Mouse (Mus musculus): ENCODE measurements around the gene Dnajc15.
"Not testable (repeated sequence)": the region's sequence is repeated elsewhere in the genome, so short reads cannot be mapped to it uniquely, and the experiment has no call there.

Gene Dnajc15

GRCm38 (mm10) chr14:77874304-77875241, at the start of gene Dnajc15:
Gene Dnajc15, minus strand, starts transcription at chr14:77875125.
- DNase-seq (ENCODE audit: low spot score) = peak; percentile 82

- DNase-seq (ENCODE audit: low spot score) = no peak
These were observed 48.3 kb upstream of the Dnajc15 start for GRCm38 (mm10) chr14:77923076-77923865.

GRCm38 (mm10) chr14:77921641-77922040, 46.7 kb upstream of the Dnajc15 start:
- no peak for DNase-seq (ENCODE audit: low spot score)

- no peak for DNase-seq (ENCODE audit: low spot score)
These were observed 40.9 kb upstream of the Dnajc15 start for GRCm38 (mm10) chr14:77915776-77916175.

- DNase-seq (ENCODE audit: low spot score) = no peak
These were observed 31.7 kb upstream of the Dnajc15 start for GRCm38 (mm10) chr14:77906586-77906985.

GRCm38 (mm10) chr14:77905466-77905865, 30.5 kb upstream of the Dnajc15 start:
- DNase-seq (ENCODE audit: low spot score) = no peak

- DNase-seq (ENCODE audit: low spot score) = peak; percentile 4
These were observed 29.3 kb upstream of the Dnajc15 start, which contains the start of gene Epsti1 for GRCm38 (mm10) chr14:77904171-77904762. Gene Epsti1, plus strand, starts transcription at chr14:77904239.

- DNase-seq (ENCODE audit: low spot score) = no peak
These were observed 27.6 kb upstream of the Dnajc15 start for GRCm38 (mm10) chr14:77902541-77902940.

GRCm38 (mm10) chr14:77895951-77896350, 21.0 kb upstream of the Dnajc15 start:
- no peak for DNase-seq (ENCODE audit: low spot score)

GRCm38 (mm10) chr14:77889911-77890310, 15.0 kb upstream of the Dnajc15 start:
- no peak for DNase-seq (ENCODE audit: low spot score)

GRCm38 (mm10) chr14:77886941-77887340, 12.0 kb upstream of the Dnajc15 start:
- DNase-seq (ENCODE audit: low spot score) = no peak

- DNase-seq (ENCODE audit: low spot score) = no peak
These were observed 11.5 kb upstream of the Dnajc15 start for GRCm38 (mm10) chr14:77886376-77886775.

GRCm38 (mm10) chr14:77882669-77883068, 7.7 kb upstream of the Dnajc15 start:
- no peak for DNase-seq (ENCODE audit: low spot score)

- no peak for DNase-seq (ENCODE audit: low spot score)
These were observed 7.1 kb upstream of the Dnajc15 start for GRCm38 (mm10) chr14:77881998-77882397.

- not testable (repeated sequence) for DNase-seq (ENCODE audit: low spot score)
These were observed 3.0 kb upstream of the Dnajc15 start for GRCm38 (mm10) chr14:77877876-77878275.

- no peak for DNase-seq (ENCODE audit: low spot score)
These were observed 1.3 kb upstream of the Dnajc15 start for GRCm38 (mm10) chr14:77876199-77876598.

- DNase-seq (ENCODE audit: low spot score) = no peak
These were observed 3.4 kb downstream of the Dnajc15 start for GRCm38 (mm10) chr14:77871380-77871975.

- no peak for DNase-seq (ENCODE audit: low spot score)
These were observed 4.0 kb downstream of the Dnajc15 start for GRCm38 (mm10) chr14:77870926-77871325.

GRCm38 (mm10) chr14:77867601-77868000, 7.3 kb downstream of the Dnajc15 start:
- DNase-seq (ENCODE audit: low spot score) = no peak

GRCm38 (mm10) chr14:77864510-77864909, 10.4 kb downstream of the Dnajc15 start:
- no peak for DNase-seq (ENCODE audit: low spot score)

GRCm38 (mm10) chr14:77864051-77864450, 10.9 kb downstream of the Dnajc15 start:
- no peak for DNase-seq (ENCODE audit: low spot score)
